Mouse (Mus musculus) embryonic stem cell, embryonic (primary cell): ENCODE measurements around the gene Smug1.

Experiments used
- CTCF ChIA-PET, 4 experiments: fragments of 300-600 bp in 2 of 4; fragments of 350-600 bp in 2 of 4; sonication (Branson Sonifier 250); formaldehyde crosslinking; loops; one replicate each; lab custom pipeline; 2022; ENCODE audit warnings: inconsistent platforms in 2 of 4; lab: Charles Lee
- POLR2A ChIA-PET, 4 experiments: fragments of 300-600 bp in 2 of 4; fragments of 350-600 bp in 2 of 4; sonication (Branson Sonifier 250); formaldehyde crosslinking; loops; one replicate each; lab custom pipeline; 2022; ENCODE audit warnings: antibody characterized with exemption in 4 of 4, inconsistent platforms in 1 of 4; lab: Charles Lee

Gene Smug1

GRCm38 (mm10) chr15:103168801-103169611 is 2.1 kb upstream of the Smug1 start:
- CTCF ChIA-PET: interaction anchor here (0.6 to 1.9 kb wide), 9 partner anchors 8 to 1598 kb away, joined by 3 to 14 read pairs (median 4); no protein-coding TSS in a partner anchor
- POLR2A ChIA-PET: interaction anchor here in 3 of 4 experiments (0.6 to 2.5 kb wide), 6 partner anchors 8 to 202 kb away, joined by 3 to 10 read pairs (median 4); partner anchors contain the start of genes Hoxc10 (in 1 of the 3) and Hoxc5 (in 1 of the 3)

DNA sequence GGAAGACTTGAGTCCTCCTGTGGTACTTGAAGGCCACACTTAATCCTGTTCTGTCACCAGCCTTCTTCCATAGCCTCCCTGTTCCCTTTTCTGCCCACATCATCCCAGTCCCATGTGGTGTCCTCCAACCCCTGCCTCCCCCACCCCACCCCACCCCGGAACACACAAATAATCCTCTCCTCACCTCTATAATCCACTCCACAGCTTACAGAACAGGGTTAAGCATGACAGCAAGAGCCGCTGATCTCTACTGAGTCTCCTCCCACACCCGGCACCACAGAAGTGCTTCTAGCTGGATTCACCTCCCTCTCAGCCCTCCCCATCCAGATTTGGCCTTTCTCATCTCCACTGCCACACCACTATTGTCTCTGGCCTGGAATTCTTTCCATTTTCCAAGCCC is 894 bp upstream of the Smug1 start:
- ChIA-PET POLR2A (interaction anchor here in 2 of 4 experiments (0.7 to 1.9 kb wide), 5 partner anchors 8 to 158 kb away, joined by 3 to 7 read pairs (median 3); no protein-coding TSS in a partner anchor), CTCF (interaction anchor here (0.7 to 1.9 kb wide), 9 partner anchors 10 to 197 kb away, joined by 3 to 14 read pairs (median 4); no protein-coding TSS in a partner anchor)

- POLR2A ChIA-PET: interaction anchor here in 3 of 4 experiments (0.6 to 2.1 kb wide), 28 partner anchors 8 to 495 kb away, joined by 3 to 15 read pairs (median 4); partner anchors contain the start of genes Cbx5 (in 2 of the 3), Copz1 (in 1 of the 3), Hnrnpa1 (in 1 of the 3) and Hoxc13 (in 1 of the 3)
- CTCF ChIA-PET: interaction anchor here (0.5 to 2.4 kb wide), 74 partner anchors 9 to 680 kb away, joined by 3 to 49 read pairs (median 4); partner anchors contain the start of genes Hoxc8 (in 3 of the 4), Hoxc10 (in 2 of the 4), Cbx5 (in 1 of the 4) and Hoxc4 (in 1 of the 4)
These were observed 968 bp downstream of the Smug1 start for GRCm38 (mm10) chr15:103165924-103166323.

GRCm38 (mm10) chr15:103165379-103165778 is 1.5 kb downstream of the Smug1 start:
- POLR2A ChIA-PET: interaction anchor here in 3 of 4 experiments (0.6 to 2.1 kb wide), 30 partner anchors 8 to 495 kb away, joined by 3 to 15 read pairs (median 4); partner anchors contain the start of genes Cbx5 (in 2 of the 3), Copz1 (in 1 of the 3), Hnrnpa1 (in 1 of the 3) and Hoxc13 (in 1 of the 3)

GRCm38 (mm10) chr15:103163182-103163919 is 3.5 kb downstream of the Smug1 start:
- ChIA-PET CTCF (interaction anchor here in 3 of 4 experiments (0.5 to 1.8 kb wide), 17 partner anchors 8 to 442 kb away, joined by 3 to 10 read pairs (median 5); partner anchors contain the start of genes Calcoco1 (in 1 of the 3), Hoxc13 (in 1 of the 3) and Hoxc8 (in 1 of the 3)), POLR2A (interaction anchor here (0.6 to 2.4 kb wide), 26 partner anchors 8 to 939 kb away, joined by 3 to 13 read pairs (median 4); partner anchors contain the start of genes Calcoco1 (in 1 of the 4), Copz1 (in 1 of the 4) and Hoxc10 (in 1 of the 4))

More at GRCm38 (mm10) chr15:103165379-103165778, 1.5 kb downstream of the Smug1 start:
- CTCF ChIA-PET: interaction anchor here (0.5 to 2.4 kb wide), 76 partner anchors 9 to 679 kb away, joined by 3 to 49 read pairs (median 4); partner anchors contain the start of genes Hoxc8 (in 3 of the 4), Hoxc10 (in 2 of the 4), Cbx5 (in 1 of the 4) and Hoxc4 (in 1 of the 4)

- CTCF ChIA-PET: interaction anchor here in 2 of 4 experiments (0.6 to 1.6 kb wide), 3 partner anchors 15 to 231 kb away, joined by 3 to 4 read pairs (median 3); no protein-coding TSS in a partner anchor
These were observed 9.3 kb downstream of the Smug1 start for GRCm38 (mm10) chr15:103157585-103157984.

GRCm38 (mm10) chr15:103156890-103157289 is 10.0 kb downstream of the Smug1 start:
- CTCF ChIA-PET: interaction anchor here in 1 of 4 experiments (0.6 kb wide), 1 partner anchor 8 kb away, joined by 3 read pairs; no protein-coding TSS in a partner anchor
- POLR2A ChIA-PET: interaction anchor here in 1 of 4 experiments (0.6 to 0.7 kb wide), 2 partner anchors 55 to 80 kb away, joined by 3 to 7 read pairs; no protein-coding TSS in a partner anchor

More at GRCm38 (mm10) chr15:103157585-103157984, 9.3 kb downstream of the Smug1 start:
- POLR2A ChIA-PET: interaction anchor here in 2 of 4 experiments (1.0 to 1.5 kb wide), 2 partner anchors 24 to 166 kb away, joined by 3 read pairs; no protein-coding TSS in a partner anchor

DNA sequence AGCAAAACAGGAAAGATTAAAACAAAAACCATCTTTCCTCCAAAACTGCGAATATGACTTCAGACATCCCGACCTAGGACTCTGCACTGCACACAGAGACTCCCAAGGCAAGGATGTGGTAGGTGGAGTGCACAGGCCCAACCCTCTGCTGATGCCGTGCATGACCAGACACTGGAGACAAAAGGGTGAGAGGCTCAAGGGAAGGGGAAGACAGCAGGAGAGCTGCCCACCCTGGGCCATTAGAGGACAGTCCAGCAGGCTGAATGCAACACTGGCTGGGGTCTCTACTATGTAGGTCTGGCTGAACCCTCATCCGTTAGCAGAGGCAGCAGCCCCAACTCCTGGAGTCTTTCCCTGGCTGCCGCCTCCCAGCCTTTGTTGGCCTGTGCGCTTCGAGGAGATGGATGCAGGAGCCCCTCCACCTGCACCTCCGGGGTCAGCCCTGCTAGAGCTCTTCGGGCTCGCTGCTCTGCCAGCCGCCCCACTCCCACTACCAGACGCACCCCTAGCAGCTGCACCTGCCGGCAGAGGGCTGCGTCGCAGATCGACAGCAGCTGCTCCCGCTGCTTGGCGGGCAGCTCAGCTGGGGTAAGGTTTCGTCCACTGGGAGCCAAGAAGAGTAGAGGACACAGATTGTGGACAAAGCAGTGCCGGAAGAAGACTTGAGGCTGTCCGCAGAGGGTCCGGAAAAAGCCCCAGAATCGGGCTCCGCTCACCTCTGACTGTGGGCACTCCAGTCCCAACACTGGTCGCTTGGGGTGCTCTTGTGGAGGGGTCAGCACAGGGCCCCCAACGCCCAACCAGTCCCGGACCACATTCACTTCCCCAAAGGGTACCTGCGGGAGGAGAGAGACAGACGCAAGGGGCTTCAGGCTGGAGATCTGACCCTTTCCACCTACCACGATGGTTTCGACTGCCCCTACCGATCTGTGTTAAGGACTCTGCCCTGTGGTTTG is 11.2 kb downstream of the Smug1 start:
- ChIA-PET POLR2A (interaction anchor here in 2 of 4 experiments (0.6 to 1.0 kb wide), 2 partner anchors 10 to 111 kb away, joined by 4 to 5 read pairs; no protein-coding TSS in a partner anchor), CTCF (interaction anchor here in 2 of 4 experiments (1.1 kb wide), 3 partner anchors 10 to 25 kb away, joined by 3 to 4 read pairs (median 3); no protein-coding TSS in a partner anchor)

DNA sequence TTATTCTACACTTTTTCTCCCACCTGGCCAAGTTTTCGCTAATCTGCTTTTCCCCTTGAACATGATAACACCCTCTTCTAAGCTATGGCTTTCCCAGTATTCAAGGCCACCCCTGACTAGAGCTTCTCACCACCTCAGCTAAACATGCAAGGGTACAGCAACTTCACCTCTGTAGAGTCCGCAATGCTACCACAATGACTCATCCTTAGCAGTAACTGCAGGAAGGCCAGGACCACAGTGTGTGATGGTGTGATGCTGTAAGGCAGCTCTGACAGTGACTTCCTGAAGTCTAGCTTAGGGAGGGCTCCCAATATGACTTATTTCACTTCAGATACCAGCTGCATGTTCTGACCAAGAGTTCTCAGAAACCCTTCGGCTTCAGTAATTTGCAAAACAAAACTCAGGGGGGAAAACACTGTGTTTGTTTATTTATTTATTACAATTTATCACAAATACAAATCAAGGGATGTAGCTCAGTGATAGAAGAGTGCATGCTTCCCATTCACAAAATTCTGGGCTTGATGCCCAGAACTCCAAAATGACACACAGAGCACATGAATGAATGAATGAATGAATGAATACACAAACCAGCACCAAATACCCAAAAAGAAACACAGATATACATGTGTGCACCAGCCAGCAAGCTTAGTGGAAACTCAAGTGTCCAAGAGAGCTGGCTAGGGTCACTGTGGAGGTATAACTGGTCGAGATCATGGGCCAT is 13.8 kb downstream of the Smug1 start:
- ChIA-PET CTCF (interaction anchor here in 2 of 4 experiments (0.6 to 1.4 kb wide), 3 partner anchors 22 to 47 kb away, joined by 3 to 4 read pairs (median 3); no protein-coding TSS in a partner anchor), POLR2A (interaction anchor here in 3 of 4 experiments (0.7 to 2.1 kb wide), 7 partner anchors 9 to 216 kb away, joined by 3 to 12 read pairs (median 4); partner anchors contain the start of gene Hoxc12 (in 1 of the 3))

GRCm38 (mm10) chr15:103152371-103152770 is 14.5 kb downstream of the Smug1 start:
- ChIA-PET POLR2A (interaction anchor here in 2 of 4 experiments (0.6 to 2.1 kb wide), 7 partner anchors 9 to 216 kb away, joined by 3 to 12 read pairs (median 4); partner anchors contain the start of gene Hoxc12 (in 1 of the 2)), CTCF (interaction anchor here in 1 of 4 experiments (1.0 to 1.4 kb wide), 2 partner anchors 22 to 26 kb away, joined by 3 read pairs; no protein-coding TSS in a partner anchor)

DNA sequence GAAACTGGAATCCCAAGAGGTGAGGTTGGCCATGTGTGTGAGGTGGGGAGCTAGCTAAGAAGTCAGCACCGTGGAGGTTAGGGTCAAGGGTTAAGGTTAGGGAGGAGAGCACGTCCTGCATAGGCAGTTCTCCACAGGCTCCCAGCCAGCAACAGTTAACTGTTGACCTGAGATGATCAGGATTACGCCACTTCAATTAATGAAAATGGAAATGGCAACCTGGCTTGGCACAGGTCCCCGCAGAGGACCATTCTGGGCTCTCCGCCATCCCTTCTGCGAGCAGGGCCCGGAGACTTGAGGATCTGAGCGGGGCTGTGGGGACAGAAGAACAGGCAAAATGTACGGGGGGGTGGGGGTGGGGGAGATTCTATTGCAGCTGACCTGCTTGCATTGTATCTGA is 19.1 kb downstream of the Smug1 start:
- CTCF ChIA-PET: interaction anchor here in 3 of 4 experiments (0.5 to 2.5 kb wide), 8 partner anchors 14 to 181 kb away, joined by 3 to 11 read pairs (median 4); partner anchors contain the start of genes Hoxc10 (in 1 of the 3) and Hoxc5 (in 1 of the 3)

DNA sequence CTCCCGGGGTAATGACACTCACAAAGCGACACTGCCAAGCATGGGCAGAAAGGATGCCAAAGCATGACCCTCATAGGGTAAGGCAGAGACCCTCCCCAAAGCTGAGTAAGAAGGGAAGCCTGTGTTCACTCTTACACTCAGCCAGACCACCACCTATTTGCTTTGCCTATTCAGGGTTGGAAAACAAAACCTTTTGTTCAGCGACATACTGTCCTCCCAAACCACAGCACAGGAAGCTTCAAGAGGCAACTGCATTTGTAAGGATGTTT is 19.5 kb downstream of the Smug1 start:
- ChIA-PET CTCF (interaction anchor here in 3 of 4 experiments (0.5 to 2.5 kb wide), 11 partner anchors 14 to 180 kb away, joined by 3 to 11 read pairs (median 4); partner anchors contain the start of genes Hoxc10 (in 1 of the 3), Hoxc5 (in 1 of the 3) and Hoxc8 (in 1 of the 3)), POLR2A (interaction anchor here in 3 of 4 experiments (0.7 to 2.1 kb wide), 9 partner anchors 11 to 64 kb away, joined by 3 to 14 read pairs (median 4); no protein-coding TSS in a partner anchor)

More for the DNA sequence above, 19.1 kb downstream of the Smug1 start:
- POLR2A ChIA-PET: interaction anchor here in 3 of 4 experiments (0.7 to 2.1 kb wide), 6 partner anchors 14 to 37 kb away, joined by 3 to 14 read pairs (median 5); no protein-coding TSS in a partner anchor

GRCm38 (mm10) chr15:103146627-103147421 is 20.1 kb downstream of the Smug1 start:
- ChIA-PET POLR2A (interaction anchor here in 3 of 4 experiments (0.7 to 2.1 kb wide), 10 partner anchors 10 to 476 kb away, joined by 3 to 14 read pairs (median 4); no protein-coding TSS in a partner anchor), CTCF (interaction anchor here in 3 of 4 experiments (0.5 to 2.5 kb wide), 14 partner anchors 13 to 180 kb away, joined by 3 to 11 read pairs (median 4); partner anchors contain the start of genes Hoxc10 (in 1 of the 3), Hoxc5 (in 1 of the 3) and Hoxc8 (in 1 of the 3))
